Mouse (Mus musculus): ENCODE measurements at regions not wholly inside any gene's neighbourhood (a gene's known extent, or its start where the extent isn't known, plus 50 kb on each side); places are given as distances from the start of the nearest gene placed in this dataset.

DNA sequence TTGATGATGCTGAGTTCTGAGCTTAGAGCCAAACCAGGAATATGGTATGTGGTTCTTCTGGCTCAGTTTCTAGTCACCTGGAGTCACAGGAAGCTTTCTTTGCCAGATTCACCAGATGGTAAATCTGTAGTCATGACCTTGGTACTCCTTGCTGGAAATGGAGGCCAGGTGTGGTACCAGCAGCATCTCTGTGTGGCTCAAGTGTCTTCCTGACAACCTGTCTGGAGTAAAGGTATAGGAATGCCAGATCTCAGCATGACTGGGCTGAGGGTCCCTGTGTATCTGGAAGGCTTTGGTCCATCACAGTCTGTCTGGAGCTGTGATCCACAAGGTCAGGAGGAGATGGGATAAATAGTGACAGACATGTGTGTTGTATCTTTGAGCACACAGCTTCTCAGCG is 88.0 kb upstream of the Kcnj15 start:
- H3K27ac ChIP-seq (ENCODE audit: low read depth, low read length): no peak overlapping the region
- no peak overlapping the region for H3K4me3 ChIP-seq (ENCODE audit: low read length)
- no peaks in the 10 kb centered on the region for H3K4me1 ChIP-seq (ENCODE audit: control insufficient read depth, insufficient read depth, low read length)
- WGBS: 96% methylated on average over 1 of the region's 1 CpGs
- no peak overlapping the region for H3K4me2 ChIP-seq (replicated peaks; ENCODE audit: low read depth, low read length)
- H3K36me3 ChIP-seq (ENCODE audit: control insufficient read depth, insufficient read depth, low read length): no peaks in the 10 kb centered on the region
- ATAC-seq (ENCODE audit: low FRiP score, low TSS enrichment): no peak
- H3K27me3 ChIP-seq (ENCODE audit: control insufficient read depth, insufficient read depth, low read length): no peaks in the 10 kb centered on the region
- H3K9me3 ChIP-seq (ENCODE audit: control insufficient read depth, low read length): no peaks in the 10 kb centered on the region
- no peak overlapping the region for H3K9ac ChIP-seq (ENCODE audit: low read depth, low read length)

DNA sequence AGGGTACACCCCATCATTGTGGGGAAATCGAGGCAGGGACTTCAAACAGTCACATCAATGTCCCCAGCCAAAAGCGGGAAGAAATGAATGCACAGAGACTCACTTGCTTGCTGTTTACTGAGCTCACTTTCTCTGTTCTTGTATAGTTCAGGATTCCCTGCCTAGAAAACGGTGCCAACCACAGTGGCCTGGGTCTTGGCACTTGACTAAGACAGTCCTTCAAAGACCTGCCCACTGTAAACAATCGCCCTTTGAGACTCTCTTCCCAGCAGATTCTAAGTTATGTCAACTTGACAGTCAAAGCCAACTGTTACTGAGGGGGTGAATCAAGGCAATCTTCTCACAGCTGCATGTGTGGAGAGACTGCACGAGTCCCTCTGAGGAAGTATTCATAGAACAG is 76.8 kb upstream of the Kcnj15 start:
- Histone ChIP-seq H3K9ac (ENCODE audit: low read depth, low read length) (no peak overlapping the region), H3K36me3 (ENCODE audit: control insufficient read depth, insufficient read depth, low read length) (no peaks in the 10 kb centered on the region), H3K4me3 (ENCODE audit: low read length) (no peak overlapping the region), H3K4me1 (ENCODE audit: control insufficient read depth, insufficient read depth, low read length) (no peaks in the 10 kb centered on the region), H3K4me2 (replicated peaks; ENCODE audit: low read depth, low read length) (no peak overlapping the region), H3K27ac (ENCODE audit: low read depth, low read length) (no peak overlapping the region), H3K27me3 (ENCODE audit: control insufficient read depth, insufficient read depth, low read length) (no peaks in the 10 kb centered on the region), H3K9me3 (ENCODE audit: control insufficient read depth, low read length) (no peaks in the 10 kb centered on the region)
- ATAC-seq (ENCODE audit: low FRiP score, low TSS enrichment): no peak
- 87% methylated on average over 5 of the region's 5 CpGs for WGBS

DNA sequence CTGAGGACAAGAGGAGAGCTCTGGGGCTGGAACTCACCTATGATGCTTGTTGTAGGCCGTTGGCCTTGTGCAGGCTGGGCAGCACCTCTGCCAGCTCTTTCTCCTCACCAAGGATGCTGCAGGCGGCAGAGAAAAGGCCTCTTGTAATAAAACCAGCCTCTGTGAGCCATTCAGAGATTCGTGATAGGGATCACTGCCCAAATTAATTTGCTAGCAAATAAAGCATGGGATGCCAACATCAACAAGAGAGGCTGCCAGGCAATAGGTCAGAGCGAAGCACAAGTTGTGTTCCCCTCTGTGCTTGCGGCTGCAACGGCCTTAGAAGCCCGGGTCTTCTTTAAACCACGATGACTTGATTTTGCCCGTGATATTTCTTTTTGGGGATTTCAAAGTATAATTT is 72.0 kb upstream of the Kcnj15 start:
- no peak for ATAC-seq (ENCODE audit: low FRiP score, low TSS enrichment)

DNA sequence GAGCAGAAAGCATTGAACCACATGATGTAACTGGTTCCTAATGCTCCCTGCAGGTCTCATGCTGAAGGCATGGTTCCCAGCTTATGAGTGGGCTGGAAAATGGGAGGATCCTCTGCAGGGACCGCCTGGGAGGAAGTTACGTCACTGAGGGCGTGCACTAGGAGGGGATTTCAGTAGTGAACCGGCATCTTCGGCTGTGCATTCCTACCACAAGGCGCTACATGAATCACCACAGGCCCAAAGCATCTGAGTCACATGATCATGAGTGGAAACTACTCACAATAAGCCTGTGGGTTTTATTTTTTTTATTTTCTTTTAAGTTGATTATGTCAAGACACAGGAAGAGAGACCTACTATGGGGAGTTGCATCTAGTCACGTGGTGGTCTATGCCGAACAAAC is 68.2 kb upstream of the Kcnj15 start:
- no peak for ATAC-seq (ENCODE audit: low FRiP score, low TSS enrichment)
- no peak overlapping the region for H3K9ac ChIP-seq (ENCODE audit: low read depth, low read length)
- no peak overlapping the region for H3K4me3 ChIP-seq (ENCODE audit: low read length)
- H3K4me1 ChIP-seq (ENCODE audit: control insufficient read depth, insufficient read depth, low read length): no peaks in the 10 kb centered on the region
- H3K27me3 ChIP-seq (ENCODE audit: control insufficient read depth, insufficient read depth, low read length): no peaks in the 10 kb centered on the region; the same call in 1 of the 2 replicates
- no peak overlapping the region for H3K27ac ChIP-seq (ENCODE audit: low read depth, low read length)
- H3K36me3 ChIP-seq (ENCODE audit: control insufficient read depth, insufficient read depth, low read length): no peaks in the 10 kb centered on the region
- no peak overlapping the region for H3K4me2 ChIP-seq (replicated peaks; ENCODE audit: low read depth, low read length)
- 95% methylated on average over 8 of the region's 8 CpGs for WGBS
- H3K9me3 ChIP-seq (ENCODE audit: control insufficient read depth, low read length): no peaks in the 10 kb centered on the region

More for the DNA sequence above, 72.0 kb upstream of the Kcnj15 start:
- H3K36me3 ChIP-seq (ENCODE audit: control insufficient read depth, insufficient read depth, low read length): no peaks in the 10 kb centered on the region
- no peak overlapping the region for H3K27ac ChIP-seq (ENCODE audit: low read depth, low read length)
- no peak overlapping the region for H3K9ac ChIP-seq (ENCODE audit: low read depth, low read length)
- no peak overlapping the region for H3K4me2 ChIP-seq (replicated peaks; ENCODE audit: low read depth, low read length)
- 59% methylated on average over 9 of the region's 9 CpGs for WGBS
- H3K27me3 ChIP-seq (ENCODE audit: control insufficient read depth, insufficient read depth, low read length): no peaks in the 10 kb centered on the region; the same call in 1 of the 2 replicates
- H3K4me3 ChIP-seq (ENCODE audit: low read length): no peak overlapping the region
- H3K9me3 ChIP-seq (ENCODE audit: control insufficient read depth, low read length): no peaks in the 10 kb centered on the region
- H3K4me1 ChIP-seq (ENCODE audit: control insufficient read depth, insufficient read depth, low read length): no peaks in the 10 kb centered on the region

DNA sequence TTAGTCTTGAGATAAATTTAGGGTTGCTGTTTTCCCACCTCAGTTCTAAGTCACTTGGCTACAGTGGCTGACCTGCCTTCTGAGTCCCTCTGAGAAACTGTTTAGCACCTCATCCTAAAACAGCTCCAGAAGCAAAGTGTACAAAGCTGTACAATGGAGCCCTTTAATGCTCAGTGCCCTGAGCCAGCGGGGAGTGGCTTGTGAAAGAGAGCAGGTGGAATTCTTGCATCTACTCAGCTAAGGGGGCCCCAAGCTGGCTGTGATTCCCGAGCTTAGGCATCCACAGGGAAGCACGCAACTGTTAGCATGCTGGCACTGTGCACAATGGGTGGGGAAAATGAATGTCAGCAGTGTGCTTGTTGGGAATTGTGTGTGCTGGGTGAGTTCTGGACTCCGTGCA is 63.2 kb upstream of the Kcnj15 start:
- 80% methylated on average over 4 of the region's 4 CpGs for WGBS
- ATAC-seq (ENCODE audit: low FRiP score, low TSS enrichment): no peak

DNA sequence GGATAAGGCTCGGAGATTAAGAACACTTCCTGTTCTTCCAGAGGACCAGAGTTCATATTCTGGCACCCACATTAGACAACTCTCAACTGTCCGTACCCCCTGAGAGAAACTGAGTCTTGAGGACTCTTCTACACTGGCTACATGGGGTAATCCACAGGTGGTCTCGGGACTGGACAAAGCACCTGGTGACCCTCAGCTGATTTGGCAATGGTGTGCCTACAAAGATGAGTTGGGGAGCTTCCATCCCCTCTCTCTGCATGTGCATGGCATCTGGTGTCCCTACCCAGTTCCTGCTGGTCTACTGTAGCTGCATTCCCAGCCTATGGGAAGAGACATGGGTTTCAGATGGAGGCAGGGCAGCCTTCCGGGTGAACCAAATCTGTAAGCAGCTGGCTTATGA is 61.2 kb upstream of the Kcnj15 start:
- Histone ChIP-seq H3K4me1 (ENCODE audit: control insufficient read depth, insufficient read depth, low read length) (no peaks in the 10 kb centered on the region), H3K4me3 (ENCODE audit: low read length) (no peak overlapping the region), H3K9me3 (ENCODE audit: control insufficient read depth, low read length) (no peaks in the 10 kb centered on the region), H3K9ac (ENCODE audit: low read depth, low read length) (no peak overlapping the region), H3K27me3 (ENCODE audit: control insufficient read depth, insufficient read depth, low read length) (no peaks in the 10 kb centered on the region), H3K36me3 (ENCODE audit: control insufficient read depth, insufficient read depth, low read length) (no peaks in the 10 kb centered on the region), H3K27ac (ENCODE audit: low read depth, low read length) (no peak overlapping the region), H3K4me2 (replicated peaks; ENCODE audit: low read depth, low read length) (no peak overlapping the region)
- 85% methylated on average over 4 of the region's 4 CpGs for WGBS
- no peak for ATAC-seq (ENCODE audit: low FRiP score, low TSS enrichment)

More for the DNA sequence above, 63.2 kb upstream of the Kcnj15 start:
- no peaks in the 10 kb centered on the region for H3K27me3 ChIP-seq (ENCODE audit: control insufficient read depth, insufficient read depth, low read length)
- no peaks in the 10 kb centered on the region for H3K36me3 ChIP-seq (ENCODE audit: control insufficient read depth, insufficient read depth, low read length)
- no peak overlapping the region for H3K4me3 ChIP-seq (ENCODE audit: low read length)
- no peak overlapping the region for H3K9ac ChIP-seq (ENCODE audit: low read depth, low read length)
- no peaks in the 10 kb centered on the region for H3K9me3 ChIP-seq (ENCODE audit: control insufficient read depth, low read length)
- no peaks in the 10 kb centered on the region for H3K4me1 ChIP-seq (ENCODE audit: control insufficient read depth, insufficient read depth, low read length)
- no peak overlapping the region for H3K4me2 ChIP-seq (replicated peaks; ENCODE audit: low read depth, low read length)
- no peak overlapping the region for H3K27ac ChIP-seq (ENCODE audit: low read depth, low read length)

DNA sequence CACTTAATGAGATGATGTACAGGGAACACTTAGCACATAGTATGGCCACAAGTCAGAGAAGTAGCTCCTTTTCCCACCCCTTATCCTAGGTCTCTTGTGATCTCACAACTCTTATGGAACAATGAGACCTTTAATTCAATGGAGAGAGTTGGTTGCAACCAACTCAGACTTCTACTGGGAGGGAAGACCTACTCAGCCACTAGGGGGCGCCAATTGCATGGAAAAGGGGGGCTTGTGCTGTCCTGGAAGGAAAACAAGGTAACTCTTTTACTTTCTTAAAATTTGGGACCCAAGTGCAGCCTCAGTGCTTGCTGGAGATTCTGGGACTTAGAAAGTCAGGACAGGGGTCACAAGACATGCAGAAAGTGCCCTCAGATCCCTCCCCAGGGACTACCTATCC is 60.7 kb upstream of the Kcnj15 start:
- no peak overlapping the region for H3K4me3 ChIP-seq (ENCODE audit: low read length)
- 0% methylated on average over 1 of the region's 1 CpGs for whole genome bisulfite sequencing
- no peak overlapping the region for H3K27ac ChIP-seq (ENCODE audit: low read depth, low read length)
- H3K9ac ChIP-seq (ENCODE audit: low read depth, low read length): no peak overlapping the region
- ATAC-seq (ENCODE audit: low FRiP score, low TSS enrichment): no peak
- H3K4me1 ChIP-seq (ENCODE audit: control insufficient read depth, insufficient read depth, low read length): no peaks in the 10 kb centered on the region
- no peaks in the 10 kb centered on the region for H3K27me3 ChIP-seq (ENCODE audit: control insufficient read depth, insufficient read depth, low read length)
- no peaks in the 10 kb centered on the region for H3K36me3 ChIP-seq (ENCODE audit: control insufficient read depth, insufficient read depth, low read length)
- H3K4me2 ChIP-seq (replicated peaks; ENCODE audit: low read depth, low read length): no peak overlapping the region
- H3K9me3 ChIP-seq (ENCODE audit: control insufficient read depth, low read length): no peaks in the 10 kb centered on the region

DNA sequence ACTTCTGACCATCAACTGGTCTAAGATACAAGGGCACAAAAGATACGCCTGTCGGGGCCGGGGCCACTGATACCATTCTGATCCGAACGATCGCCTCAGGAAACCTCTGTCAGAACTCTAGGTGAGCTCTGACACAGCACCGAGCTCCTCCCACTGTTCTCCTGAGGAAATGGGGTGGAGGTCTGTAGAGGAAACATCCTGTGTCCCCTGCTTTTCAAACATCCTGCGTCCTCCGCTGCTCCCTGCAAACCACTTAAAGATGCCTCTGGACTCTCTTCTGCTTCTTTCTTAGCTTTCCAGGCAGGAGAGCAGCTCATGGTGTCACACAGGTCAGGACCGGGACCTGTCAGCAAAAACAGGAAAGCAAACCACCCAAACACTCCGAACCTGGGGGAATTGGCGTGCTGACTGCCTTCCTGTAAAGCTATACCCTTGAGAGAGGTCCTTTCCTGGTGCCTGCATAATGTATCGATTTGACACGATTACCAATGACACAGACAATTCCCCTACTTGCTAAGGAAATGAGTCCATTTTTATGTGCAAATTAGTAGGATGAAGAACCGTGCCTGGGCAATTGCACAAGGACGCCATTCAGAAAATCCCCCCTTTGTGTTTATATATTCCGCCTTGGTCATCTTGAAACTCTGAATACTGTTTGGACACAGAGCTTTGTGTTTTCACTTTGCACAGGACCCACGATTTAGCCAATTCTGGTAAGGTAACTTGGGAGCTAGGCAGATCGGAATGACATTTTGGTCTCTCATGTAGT is 58.4 kb upstream of the Kcnj15 start:
- Histone ChIP-seq H3K9ac (ENCODE audit: low read depth, low read length) (no peak overlapping the region), H3K27ac (ENCODE audit: low read depth, low read length) (no peak overlapping the region), H3K27me3 (ENCODE audit: control insufficient read depth, insufficient read depth, low read length) (no peaks in the 10 kb centered on the region), H3K4me2 (replicated peaks; ENCODE audit: low read depth, low read length) (no peak overlapping the region), H3K4me1 (ENCODE audit: control insufficient read depth, insufficient read depth, low read length) (no peaks in the 10 kb centered on the region), H3K36me3 (ENCODE audit: control insufficient read depth, insufficient read depth, low read length) (no peaks in the 10 kb centered on the region), H3K4me3 (ENCODE audit: low read length) (no peak overlapping the region), H3K9me3 (ENCODE audit: control insufficient read depth, low read length) (no peaks in the 10 kb centered on the region)
- ATAC-seq (ENCODE audit: low FRiP score, low TSS enrichment): no peak
- WGBS: 64% methylated on average over 19 of the region's 19 CpGs

DNA sequence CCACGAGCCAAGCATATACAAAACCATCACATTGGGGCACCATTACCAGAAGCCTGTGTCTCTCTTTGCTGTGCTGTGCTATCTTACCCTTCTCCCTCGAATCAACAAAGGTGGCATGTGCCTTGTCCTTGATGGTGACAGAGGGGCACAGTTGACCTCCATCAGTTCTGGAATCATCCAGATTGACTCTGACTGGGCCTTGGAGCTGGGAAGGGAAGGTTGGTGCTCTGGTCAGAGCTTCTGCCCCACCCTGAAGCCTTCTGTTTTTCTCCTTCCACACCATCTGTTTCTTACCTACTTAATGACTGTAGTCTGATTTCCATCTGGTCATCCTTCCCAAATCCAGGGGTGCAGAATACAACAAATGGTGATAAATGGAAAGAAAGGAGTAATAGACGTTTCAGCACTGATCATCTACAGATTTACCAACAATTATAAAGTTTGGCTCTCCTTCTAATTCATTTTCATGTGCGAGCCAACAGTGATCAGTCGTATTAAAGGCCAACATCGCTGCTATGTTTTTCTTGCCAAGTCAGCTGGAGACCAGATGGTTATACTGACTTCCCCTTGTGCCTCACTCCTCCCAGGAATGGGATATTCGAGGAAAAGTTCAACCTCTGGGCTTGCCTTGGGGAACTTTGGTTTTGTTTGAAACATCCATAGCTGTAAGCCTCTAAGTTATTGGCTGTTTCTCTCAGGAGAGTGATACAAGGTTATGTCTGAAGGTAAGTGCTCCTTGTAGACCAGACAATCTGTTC is 55.1 kb upstream of the Kcnj15 start:
- Histone ChIP-seq H3K4me2 (replicated peaks; ENCODE audit: low read depth, low read length) (no peak overlapping the region), H3K9me3 (ENCODE audit: control insufficient read depth, low read length) (no peaks in the 10 kb centered on the region), H3K9ac (ENCODE audit: low read depth, low read length) (no peak overlapping the region), H3K27me3 (ENCODE audit: control insufficient read depth, insufficient read depth, low read length) (no peaks in the 10 kb centered on the region), H3K27ac (ENCODE audit: low read depth, low read length) (no peak overlapping the region), H3K4me1 (ENCODE audit: control insufficient read depth, insufficient read depth, low read length) (no peaks in the 10 kb centered on the region), H3K36me3 (ENCODE audit: control insufficient read depth, insufficient read depth, low read length) (no peaks in the 10 kb centered on the region), H3K4me3 (ENCODE audit: low read length) (no peak overlapping the region)
- no peak for ATAC-seq (ENCODE audit: low FRiP score, low TSS enrichment)
- 68% methylated on average over 7 of the region's 7 CpGs for WGBS

All from kidney, embryonic 14.5 days (tissue).